Mouse (Mus musculus) c-Kit-positive CD71-positive TER-119-negative erythroid progenitor cells, embryonic 14.5 days (primary cell): ENCODE measurements around the gene Cd180.
"Not testable (repeated sequence)": the region's sequence is repeated elsewhere in the genome, so short reads cannot be mapped to it uniquely, and the experiment has no call there.

Source experiments
- DNase-seq: peaks from one replicate; pipeline ENCODE4 v3.0.0-alpha.2; 2013; ENCODE audit warnings: low read depth

The Cd180 gene

DNA sequence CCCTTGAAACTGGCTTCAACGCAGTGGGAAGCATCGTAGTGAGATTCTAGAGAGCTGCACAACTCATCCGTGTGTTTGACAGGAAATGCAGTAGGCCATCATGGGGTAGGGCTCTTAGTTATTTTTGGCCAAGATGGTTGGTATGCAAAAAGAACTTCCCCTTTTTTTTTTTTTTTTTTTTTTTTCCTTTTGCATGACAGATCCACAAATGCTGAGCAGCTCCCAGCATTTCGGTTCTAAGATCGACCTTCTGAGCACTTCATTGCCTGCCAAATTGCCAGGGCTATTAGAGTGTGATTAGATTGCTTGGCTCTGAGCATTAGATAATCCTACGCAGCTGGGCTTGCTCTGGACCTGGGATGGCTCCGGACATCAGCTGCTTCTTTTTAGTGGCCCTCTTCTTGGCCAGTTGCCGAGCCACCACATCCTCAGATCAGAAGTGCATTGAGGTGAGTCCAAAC lies at the start of gene Cd180:
Gene Cd180, plus strand, starts transcription at position 218 of the 461 bp plus-strand sequence.
- no peak for DNase-seq

DNA sequence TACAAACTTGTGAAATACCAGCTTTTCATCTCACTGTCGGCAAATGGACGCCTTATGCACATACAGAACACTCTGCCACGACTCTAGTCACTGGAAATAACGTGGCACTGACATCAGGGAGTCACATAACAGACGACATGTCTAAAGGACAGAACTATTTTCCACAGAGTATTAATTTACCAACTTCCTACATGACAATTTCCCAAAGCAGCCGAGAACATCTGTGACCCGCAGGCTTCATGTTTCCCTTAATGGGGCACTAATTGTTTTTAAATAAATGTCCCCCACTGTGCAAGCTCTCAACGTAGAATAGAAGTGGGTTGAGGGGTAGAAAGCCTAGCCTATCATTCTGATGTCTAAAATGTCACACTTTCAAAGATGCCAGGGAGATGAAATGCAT lies 49.0 kb upstream of the Cd180 start:
- no peak for DNase-seq

DNA sequence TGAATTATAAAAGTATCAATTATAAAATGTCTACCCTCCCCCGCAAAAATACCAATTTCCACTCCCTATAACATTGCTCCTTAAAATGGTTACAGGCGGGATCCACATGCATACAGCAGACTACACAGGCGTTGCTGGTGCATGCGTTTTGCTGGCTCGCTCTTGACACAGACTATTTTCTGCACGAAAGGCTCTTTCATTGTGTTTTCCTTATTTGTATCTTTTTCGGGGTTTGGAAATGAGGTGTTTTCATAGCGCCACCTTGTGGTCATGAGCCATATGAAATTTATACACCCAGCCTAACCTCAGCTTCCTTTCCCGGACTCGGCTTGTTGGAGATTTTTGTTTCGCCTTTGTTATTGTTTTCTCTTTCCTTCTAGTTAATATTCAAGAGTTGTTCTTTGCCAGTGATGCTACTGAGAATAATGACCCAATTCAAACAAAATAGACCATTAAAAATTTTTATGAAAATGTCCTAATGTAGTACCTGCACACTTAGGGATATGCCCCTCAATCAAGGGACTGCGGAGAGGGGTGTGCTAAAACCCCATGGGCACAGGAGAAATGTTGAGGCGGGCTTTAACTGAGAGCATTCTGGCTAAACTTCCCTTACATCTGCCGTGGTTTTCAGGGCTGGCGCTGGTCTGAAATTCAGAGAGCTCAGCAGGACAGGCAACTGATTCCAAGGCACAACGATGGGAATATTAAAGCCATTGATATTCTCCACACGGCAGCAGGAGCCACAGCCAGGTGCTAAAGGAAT lies 48.4 kb upstream of the Cd180 start:
- DNase-seq, result peak; percentile 48

DNA sequence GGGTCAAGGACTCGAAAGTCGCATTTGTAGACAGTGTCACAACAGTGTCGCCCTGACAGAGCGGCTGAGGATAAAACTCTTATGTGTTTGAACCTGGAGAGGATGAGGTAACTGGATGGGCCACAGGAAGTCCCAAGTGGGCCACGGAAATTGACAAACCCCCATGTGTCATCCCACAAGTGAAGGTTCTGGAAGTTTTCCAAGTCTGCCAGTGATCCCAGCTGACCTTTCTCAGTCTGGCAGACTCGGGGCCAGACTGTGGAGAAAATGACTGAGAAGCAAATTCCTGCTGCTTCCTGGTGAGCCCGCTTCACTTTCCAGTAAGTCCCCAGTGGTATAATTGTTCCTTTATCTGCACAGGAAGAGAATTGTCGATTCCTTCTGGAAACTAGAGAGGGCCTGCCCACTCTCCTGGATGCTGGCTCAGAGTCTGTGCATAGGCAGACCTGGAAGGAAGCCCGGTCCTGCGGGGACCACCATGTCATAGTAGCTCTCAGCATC lies 47.0 kb upstream of the Cd180 start:
- DNase-seq, result no peak

DNA sequence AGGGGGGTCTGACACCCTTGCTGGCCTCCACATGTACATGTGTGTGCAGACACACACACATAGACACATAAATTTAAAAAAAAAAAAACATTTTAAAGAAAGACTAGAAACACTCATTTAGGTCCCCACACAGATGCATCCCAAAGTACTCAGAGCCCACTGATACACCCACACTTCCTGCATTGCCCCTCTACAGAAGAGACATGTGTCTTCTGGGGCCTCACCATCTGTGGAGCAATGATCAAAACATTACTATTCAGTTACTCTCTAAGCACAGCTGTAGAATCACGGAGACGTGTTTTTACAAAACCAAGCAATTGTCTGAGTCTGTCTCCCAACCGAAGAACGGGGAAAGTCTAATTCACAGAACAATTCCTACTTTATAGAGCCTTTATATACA lies 45.8 kb upstream of the Cd180 start:
- DNase-seq, result no peak

DNA sequence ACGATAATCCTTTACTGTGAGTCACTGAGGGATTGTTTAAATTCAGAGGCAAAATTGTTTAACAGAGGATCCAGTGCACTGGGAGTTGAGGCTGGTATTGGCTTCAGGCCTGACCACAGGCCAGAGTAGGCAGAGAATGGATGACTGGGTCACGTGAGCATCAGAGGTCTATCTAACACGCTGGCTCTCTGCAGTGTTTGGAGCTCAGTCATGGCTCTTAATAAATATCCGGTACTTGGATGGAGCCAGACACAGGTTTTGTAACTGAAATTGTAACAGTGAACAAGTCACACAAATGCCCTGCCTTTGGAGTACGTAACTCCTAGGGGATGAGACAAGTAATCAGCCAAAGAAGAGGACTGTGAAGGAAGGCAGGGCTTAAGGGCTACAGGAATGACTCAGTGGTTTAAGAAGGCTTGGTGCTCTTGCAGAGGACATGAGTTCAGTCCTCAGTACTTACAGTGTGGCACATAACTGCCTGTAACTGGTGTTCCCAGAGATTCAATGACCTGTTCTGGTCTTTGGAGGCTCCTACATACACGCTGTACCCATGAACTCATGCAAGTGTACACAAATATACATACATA lies 41.0 kb upstream of the Cd180 start:
- DNase-seq, result no peak

DNA sequence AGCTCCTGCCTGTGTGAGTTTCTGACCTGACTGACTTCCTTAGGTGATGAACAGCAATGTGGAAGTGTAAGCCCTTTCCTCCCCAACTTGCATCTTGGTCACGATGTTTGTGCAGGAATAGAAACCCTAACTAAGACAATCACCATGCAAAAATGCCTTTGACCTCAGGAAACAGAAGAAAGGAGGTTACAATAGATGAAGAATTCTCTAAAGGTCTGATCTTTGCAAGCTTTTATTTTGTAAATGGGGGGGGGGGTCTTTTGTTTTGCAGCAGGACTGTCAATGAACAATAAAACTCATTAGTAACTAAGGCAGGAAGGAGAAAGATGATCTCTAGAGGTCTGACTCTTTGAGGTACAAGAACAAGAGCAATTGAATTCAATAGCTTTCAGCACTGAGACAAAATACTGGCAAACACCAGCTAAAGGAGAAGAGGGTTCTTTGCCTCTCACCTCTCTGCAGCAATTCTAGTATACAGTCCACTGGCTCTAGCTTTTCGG lies 38.2 kb upstream of the Cd180 start:
- DNase-seq, result no peak

DNA sequence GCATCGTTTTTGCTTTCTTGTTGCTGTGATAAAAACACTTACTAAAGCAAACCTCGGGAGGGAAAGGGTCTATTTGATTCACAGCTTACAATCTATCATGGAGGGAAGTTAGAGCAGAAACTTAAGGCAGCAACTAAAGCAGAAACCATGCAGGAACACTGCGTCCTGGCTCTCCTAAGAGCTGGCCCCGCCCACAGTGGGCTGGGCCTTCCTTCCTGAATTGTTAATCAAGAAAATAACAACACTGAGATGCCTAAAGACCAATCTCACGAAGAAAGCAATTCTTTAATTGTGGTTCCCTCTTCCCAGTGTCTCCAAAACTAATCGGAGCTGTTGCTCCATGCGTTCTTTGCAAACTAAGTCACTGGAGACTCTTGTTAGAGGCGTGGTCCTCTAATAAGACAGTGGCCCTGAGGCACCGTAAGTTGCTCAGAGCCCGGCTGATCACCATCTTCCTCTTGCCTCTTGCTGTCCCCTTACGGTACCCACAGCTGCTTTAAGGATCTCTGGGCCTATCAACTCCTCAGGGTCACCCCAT lies 37.1 kb upstream of the Cd180 start:
- DNase-seq, result no peak

DNA sequence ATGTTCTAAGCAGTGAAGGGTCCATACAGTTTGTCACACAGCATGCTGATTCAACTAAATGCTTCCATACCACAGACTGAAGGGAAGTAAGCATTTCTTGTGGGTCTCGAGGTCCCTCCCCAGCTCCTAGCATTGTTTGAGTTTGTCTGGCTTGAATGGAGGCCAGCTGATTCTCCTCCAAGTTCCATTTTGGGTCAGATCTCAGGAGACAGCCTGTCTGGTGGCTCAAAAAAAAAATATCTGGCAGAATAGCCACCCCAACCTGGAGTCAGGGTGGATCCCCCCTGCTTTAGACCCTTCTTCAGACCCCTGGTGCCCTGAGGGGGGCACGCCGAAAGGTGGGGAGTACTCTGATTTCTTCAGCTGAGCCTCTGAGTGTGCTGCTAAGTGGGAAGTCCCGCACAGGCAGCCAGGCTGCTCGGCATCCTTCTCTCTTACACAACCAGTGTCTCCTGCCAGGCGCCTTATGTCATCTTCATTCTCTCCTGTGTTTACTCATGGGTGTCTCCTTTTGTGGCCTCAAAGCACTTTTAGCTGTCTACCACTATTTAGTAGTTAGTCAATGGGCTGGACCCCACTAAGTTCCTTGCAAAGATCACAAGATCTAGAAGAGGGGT lies 35.0 kb upstream of the Cd180 start:
- no peak for DNase-seq

DNA sequence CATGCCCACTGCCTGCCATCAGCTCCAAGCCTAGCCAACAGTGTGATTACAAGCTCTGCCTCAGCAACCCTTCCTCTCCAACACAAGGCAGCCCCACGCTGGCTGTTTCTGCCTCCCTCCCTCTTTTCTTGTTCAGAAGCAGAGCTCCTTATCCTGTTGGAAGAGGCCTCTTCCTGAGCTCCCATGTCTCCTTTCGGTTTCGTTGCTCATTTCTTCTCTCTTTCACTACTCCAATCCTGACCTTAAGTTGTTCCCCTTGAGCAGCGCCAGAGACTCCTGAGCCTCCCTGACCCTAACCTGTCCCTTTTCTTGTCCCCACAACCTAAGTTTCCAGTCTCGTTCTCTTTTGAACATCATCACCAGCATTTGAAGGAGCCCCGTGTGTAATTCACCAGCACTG lies 29.3 kb upstream of the Cd180 start:
- no peak for DNase-seq

DNA sequence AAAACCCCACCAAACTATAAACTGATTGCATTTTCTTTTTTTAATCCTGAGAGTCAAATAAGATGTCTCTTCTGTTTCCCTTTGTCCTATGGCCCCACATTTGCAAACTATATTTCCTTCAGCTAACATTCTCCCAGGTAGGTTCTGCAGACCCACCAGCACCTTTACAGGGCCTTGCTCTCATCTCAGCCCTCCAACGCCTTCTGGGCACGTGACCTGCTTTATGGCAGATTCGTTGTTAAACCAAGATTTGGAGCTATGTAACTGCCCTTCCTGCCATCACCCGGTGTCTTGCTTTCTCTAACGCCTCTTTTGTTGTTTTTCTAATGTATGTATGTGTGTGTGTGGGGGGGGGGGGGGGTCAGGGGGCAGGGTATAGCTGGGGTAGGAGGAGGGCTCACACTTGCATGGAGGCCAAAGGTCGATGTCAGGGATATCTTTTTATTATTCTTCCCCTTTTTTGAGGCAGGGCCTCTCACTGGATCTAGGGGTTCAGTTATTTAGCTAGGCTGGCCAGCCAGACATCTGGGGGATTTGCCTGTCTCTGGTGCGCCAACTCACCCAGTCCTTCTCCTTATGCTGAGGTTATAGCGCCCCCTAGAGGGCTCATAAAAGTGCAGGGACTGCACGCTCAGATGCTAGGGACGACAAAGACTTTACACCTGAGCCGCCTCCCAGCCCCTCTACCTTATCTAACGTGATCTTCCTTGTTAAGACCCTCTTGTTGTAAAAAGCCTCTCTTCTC lies 28.3 kb upstream of the Cd180 start:
- DNase-seq, result peak; percentile 66

DNA sequence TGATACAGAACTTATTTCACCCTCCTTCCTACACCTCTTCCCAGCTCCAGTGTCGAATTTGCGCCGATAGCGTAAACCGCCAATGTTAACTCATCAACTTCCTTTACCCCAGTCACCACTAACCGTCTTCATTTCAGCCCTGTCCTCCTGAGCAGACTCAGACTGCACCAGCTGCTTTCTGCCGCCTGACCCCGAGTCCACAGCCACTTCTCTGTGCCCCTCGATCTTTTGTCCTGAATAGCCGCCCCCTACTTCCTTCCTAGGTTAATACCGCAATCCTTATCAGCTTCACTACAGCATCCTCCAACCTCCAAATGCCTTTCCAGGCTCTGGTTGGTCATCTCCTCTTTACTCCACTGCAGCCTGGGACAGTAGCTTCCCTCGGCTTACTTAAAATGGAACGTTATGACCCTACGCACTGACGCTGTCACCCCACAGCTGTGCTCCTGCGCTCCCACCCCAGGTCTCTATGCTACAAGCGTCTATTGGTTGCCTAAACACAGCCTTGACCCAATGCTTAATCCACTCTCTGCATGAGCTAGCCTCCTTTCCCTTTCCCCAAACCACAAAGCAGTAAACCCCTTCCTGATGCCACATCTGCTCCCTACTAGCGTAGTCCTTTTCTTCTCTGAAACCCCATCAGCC lies 27.6 kb upstream of the Cd180 start:
- DNase-seq, result no peak

DNA sequence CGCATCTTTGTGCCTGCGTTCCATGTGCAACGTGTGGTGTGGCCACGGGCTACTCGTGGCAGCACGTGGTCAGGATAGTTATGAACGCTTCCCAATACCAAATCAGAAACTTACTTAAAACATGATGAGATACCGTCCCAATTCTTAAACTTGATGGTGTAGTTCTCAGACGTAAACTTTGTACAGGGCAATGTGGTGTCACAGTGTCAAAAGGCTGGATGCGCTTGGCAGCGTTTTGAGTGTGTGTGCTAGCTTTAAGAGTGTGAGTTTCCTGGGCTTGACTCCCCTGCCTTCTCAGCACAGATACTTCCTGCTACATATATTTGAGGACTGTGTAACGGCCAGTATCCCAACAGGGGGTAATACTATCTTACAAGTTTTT lies 27.1 kb upstream of the Cd180 start:
- no peak for DNase-seq

DNA sequence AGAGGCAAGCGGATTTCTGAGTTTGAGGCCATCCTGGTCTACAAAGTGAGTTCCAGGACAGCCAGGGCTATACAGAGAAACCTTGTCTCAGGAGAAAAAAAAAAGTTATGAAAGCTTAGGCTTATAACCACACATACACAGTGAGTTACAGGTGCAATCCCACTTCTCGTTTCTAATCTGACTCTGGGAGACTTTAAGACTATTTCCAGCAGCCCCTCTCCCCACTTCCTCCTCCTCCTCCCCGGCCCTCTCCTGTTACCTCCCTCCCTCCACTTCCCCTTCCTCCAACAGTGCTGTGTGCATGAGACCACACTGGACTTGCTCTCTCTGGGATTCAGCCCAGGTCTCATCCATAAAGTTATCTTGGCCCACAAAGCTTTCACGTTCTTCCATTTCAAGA lies 26.6 kb upstream of the Cd180 start:
- DNase-seq, result no peak

DNA sequence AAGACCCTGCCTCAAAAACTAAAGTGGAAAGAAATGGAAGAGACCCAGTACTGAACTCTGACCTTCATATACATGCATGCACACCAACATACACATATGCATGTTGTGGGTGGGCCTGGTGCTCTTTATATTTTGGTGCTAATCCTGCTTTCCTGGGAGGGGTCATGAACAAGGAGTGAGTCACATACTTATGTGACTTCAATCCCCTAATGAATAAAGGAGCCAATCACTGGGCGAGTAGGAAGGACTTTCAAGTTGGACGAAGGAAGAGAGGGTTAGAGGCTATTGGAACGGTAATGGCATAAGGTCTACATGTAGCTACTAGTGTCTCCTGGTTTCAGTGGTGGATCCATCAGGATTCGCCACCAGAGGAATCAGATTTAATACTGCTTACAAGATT lies 26.0 kb upstream of the Cd180 start:
- DNase-seq, result no peak

DNA sequence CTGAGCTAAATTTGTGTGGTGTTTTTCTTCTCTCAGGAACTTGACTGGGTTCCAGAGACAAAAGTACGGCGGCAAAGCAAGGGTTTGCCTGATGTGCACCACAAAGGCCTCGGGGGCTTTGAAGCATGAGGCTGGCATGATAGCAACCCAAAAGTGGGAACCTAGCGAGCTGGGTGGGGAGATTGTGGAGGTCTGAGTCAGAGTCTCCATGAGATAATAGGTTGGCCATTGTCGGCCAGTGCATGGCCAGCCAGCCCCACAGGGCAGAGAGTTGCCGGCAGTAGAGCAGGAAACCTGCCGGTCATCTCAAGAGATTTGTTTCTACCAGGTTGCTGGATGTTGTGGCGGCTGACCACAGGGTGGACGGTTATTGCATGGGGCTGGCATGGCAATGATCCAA lies 25.5 kb upstream of the Cd180 start:
- DNase-seq, result no peak

DNA sequence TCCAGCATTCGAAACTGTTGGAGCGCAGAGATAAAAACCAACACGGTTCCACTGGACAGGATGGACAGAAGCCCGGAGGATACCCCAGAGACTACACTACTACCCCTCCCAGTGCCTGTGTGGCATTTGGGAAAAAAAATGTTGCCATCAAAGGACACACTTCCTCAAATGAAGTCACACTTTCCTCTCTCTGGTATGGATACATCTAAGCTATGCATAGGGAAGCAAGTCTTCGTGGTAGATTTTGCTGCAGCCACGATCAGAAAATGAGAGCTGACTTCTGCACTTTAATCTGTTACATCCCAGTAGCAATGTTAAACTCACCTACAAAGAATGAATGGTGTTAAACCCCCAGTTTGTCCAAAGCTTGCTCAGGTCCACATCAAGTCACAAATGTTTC lies 24.4 kb upstream of the Cd180 start:
- no peak for DNase-seq

DNA sequence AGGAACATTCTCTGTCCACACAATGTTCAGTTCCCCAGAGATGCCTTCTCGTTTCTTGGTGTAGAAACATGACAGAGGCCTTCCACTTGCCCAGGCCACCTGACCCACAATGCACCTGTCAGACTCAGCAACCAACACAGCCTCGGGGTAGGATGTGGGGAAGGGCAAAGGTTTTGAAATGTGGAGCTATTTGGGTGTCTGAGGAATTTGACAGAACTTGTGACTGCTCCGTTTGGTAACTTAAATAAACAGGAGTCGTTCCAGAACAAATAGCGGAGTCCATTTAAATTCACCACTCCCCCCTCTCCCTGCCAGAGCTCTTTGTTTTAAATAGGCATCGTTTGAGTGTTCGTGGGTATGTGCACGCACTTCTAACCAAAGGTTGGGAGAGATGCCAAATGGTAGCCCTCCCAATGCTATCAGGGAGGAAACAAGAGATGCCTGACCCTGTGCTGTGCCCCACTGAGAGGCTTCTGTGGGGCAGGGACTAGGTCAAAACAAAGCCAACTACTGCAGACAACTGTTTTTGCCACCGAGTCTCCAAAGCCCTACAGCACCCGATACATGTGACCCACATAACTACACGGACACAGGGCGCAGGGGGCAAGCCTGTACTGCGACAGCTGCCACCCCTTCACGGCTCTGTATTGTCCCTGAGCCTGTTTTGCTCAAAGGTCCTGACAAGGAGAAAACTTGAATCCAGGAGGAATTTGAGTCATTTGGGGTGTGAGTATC lies 23.7 kb upstream of the Cd180 start:
- no peak for DNase-seq

DNA sequence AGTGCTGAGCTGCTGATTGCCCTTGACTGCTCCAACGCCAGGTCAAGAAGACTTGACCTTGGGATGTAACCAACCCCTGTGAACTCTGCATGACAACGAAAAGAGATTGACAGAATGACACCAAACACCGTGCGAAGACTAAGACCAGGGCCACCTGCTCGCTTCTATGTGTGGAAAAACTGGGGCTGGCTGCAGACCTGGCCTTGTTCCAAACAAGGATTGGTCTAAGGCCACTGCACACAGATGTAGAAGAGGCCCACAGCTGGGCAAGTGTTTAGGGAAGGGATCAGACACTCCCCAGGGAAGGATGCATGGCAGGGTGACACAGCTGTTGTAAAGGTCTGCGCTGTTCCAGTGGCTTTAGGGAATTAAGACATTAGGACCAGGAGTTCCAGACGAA lies 22.9 kb upstream of the Cd180 start:
- no peak for DNase-seq

DNA sequence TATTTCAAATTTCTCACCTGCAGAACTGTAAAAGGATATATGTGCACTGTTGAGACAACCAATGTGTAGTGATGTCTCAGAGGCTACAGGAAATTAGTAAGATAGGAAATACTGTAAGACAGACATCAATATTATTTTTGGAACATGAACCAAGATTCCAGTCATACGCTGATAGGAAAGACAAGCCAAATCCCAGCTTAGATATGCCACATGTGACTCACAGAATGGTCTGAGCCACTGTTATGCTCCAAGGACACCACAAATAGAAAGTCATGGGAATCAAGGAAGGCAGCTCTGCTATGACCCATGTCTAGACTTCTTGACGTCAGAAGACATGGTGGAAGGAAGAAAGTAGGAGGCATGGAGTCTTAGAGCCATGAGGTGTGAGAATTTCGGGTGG lies 19.3 kb upstream of the Cd180 start:
- no peak for DNase-seq

DNA sequence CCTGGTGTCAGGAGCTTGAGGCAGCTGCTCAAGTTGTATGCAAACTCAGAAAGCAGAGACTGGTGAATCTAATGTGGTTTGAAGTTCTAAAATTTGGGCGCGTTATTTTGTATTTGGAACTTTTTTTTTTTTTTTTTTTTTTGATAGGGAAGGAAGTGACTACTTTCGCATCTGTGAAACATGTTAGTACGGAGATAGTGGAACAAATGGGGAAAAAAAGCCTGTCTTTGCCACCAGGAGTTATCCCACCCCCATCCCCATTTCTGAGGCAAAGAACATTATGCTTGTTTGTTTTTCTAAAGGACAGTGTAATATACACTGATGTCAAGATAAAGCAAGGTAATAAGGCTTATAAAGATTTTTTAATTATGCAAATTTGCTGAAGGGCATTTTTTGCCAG lies 15.8 kb upstream of the Cd180 start:
- DNase-seq, result not testable (repeated sequence)
